Mouse (Mus musculus) brain, embryonic 14.5 days (tissue): ENCODE results near the gene Astl.

Experiments used
- CTCF ChIP-seq: fragments of 200-500 bp; IDR thresholded peaks from 2 replicates; pipeline ENCODE4 v1.5.1; 2012; ENCODE audit warnings: inconsistent platforms, mild to moderate bottlenecking, moderate library complexity, borderline replicate concordance; ENCODE audit not compliant: insufficient read depth, insufficient read length; ENCODE audit errors: extremely low read depth
- POLR2A ChIP-seq: fragments of 200-500 bp; IDR thresholded peaks from 2 replicates; pipeline ENCODE4 v1.6.1; 2012; ENCODE audit warnings: mild to moderate bottlenecking, inconsistent platforms, borderline replicate concordance; ENCODE audit not compliant: poor library complexity, insufficient read depth, insufficient read length, severe bottlenecking; ENCODE audit errors: extremely low read depth

DNA sequence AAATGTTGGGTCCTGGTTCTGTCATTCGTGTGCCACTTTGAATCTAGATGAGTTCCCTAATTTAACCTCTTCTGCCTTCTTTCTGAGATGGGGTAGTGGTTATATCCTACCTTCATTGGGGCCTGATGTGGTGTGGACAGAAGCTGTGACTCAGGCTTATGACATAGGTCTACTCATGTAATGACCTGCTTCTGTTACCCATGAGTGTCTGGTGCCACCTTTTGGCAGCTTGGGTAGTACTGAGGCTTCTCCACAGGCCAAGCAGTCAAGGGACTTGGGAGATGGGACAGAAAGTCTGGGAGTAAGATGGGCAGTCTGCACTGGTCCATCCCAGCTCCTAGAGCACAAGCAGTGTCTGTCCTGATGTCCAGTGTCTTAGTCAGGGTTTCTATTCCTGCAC lies 7.9 kb downstream of the Astl start:
- TF ChIP-seq CTCF (peak; percentile 3; the same call in 1 of the 2 replicates), POLR2A (no peak)
